Mouse (Mus musculus) hematopoietic stem cell, adult 5-6 weeks (primary cell): ENCODE measurements around the gene Vmn2r55. TPM values are rescaled to one million over a fixed set of nuclear protein-coding genes. Genes with fewer than 3 reads are reported as not detected.
"Not testable (repeated sequence)": the region's sequence is repeated elsewhere in the genome, so short reads cannot be mapped to it uniquely, and the experiment has no call there.

Experiments used
- ATAC-seq, 2 experiments: fragments of 125-278 bp in 1 of 2; replicated peaks in 1 of 2; 2 replicates each; pipeline ENCODE4 v1.8.0; 2016 to 2017; ENCODE audit warnings: inconsistent platforms in 2 of 2, mild to moderate bottlenecking in 2 of 2, moderate number of reproducible peaks in 2 of 2, low read depth in 1 of 2, moderate TSS enrichment in 1 of 2; ENCODE audit not compliant: low FRiP score in 2 of 2, poor library complexity in 2 of 2, severe bottlenecking in 2 of 2, insufficient read depth in 1 of 2, low TSS enrichment in 1 of 2
- total RNA-seq: library from RNA; stranded (forward); fragments of 172-1452, 232-1000 nt; gene quantifications from 2 replicates; pipeline ENCODE4 v1.2.3, GENCODE M21; 2017

Vmn2r55 gene
- not detected in 2 replicates for total RNA-seq

DNA sequence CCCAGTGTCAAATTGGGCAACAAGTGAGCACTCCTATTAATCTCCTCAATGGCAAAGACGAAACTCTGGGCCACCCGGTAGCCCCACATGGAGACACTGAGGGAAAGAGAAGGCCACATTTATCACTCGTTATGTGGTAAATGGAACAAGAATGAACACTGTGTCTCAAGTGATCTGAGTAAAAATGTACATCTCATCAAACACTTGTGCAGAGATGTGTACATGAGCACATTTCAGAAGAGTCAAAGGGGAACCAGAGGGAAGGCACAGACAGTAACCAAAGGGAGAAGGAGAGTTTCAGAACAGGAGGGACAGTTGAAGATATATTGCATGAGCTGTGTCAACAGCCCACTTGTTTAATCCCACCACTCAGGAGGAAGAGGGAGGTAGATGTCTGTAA lies at the start of gene Vmn2r55:
Vmn2r55 (minus strand) TSS at position 101 of the 400 bp plus-strand sequence.
- not testable (repeated sequence) for ATAC-seq

DNA sequence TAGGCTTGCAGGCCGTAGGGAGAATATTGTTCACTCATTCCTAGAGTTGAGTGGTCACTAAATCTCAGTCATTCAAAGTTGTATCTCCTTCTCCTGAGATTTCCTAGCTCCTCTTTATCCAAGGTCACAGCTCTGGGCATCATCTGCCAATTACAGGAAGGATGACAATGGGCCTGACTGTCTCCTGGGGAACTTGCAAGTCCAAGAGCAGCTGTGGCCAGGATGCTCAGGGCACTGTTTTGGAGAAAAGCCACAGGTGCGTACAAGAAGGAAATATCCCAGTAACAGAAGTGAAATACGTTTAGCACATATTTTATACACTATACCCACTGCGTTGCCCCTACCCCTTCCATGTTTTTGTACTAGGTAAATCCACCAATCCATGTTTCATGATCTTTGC lies 44.6 kb downstream of the Vmn2r55 start, which contains the start of gene Vmn2r54:
Vmn2r54 (minus strand) TSS at position 101 of the 400 bp plus-strand sequence.
- ATAC-seq: not testable (repeated sequence)

DNA sequence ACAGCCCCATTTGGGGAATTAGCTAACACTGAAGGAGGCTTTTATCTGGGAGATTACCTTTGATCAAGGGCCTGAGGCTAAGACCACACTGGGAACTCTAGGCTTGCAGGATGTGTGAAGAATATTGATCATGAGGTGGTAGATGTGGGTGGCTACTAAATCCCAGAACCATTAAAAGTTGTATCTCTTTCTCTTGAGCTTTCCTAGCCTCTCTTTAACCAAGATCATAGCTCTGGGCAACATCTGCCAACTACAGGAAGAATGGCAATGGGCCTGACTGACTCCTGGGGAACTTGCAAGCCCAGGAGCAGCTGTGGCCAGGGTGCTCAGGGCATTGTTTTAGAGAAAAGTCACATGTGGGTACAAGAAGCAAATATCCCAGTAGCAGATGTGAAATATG lies 76.1 kb downstream of the Vmn2r55 start, which contains the start of gene Vmn2r53:
Vmn2r53 (minus strand) TSS at position 101 of the 400 bp plus-strand sequence.
- ATAC-seq: no peak

Other genes starting within 250 kb of the Vmn2r55 start
- 18.0 and 22.2 TPM in 2 replicates for gene Zfp606, start 206.7 kb downstream of the Vmn2r55 start, total RNA-seq
- gene 2900092C05Rik, start 172.5 kb downstream of the Vmn2r55 start, total RNA-seq: not detected in 2 replicates
- gene Vmn2r53, start 76.2 kb downstream of the Vmn2r55 start, total RNA-seq: not detected in 2 replicates
- gene Vmn2r54, start 44.7 kb downstream of the Vmn2r55 start, total RNA-seq: not detected in 2 replicates
- gene Vmn2r56, start 50.0 kb upstream of the Vmn2r55 start, total RNA-seq: not detected in 2 replicates
- gene Zscan18, start 118.6 kb upstream of the Vmn2r55 start, total RNA-seq: 8.2 and 8.9 TPM in 2 replicates
- gene Zfp329, start 133.9 kb upstream of the Vmn2r55 start, total RNA-seq: 11.1 and 16.3 TPM in 2 replicates
- gene Zfp110, start 149.8 kb upstream of the Vmn2r55 start, total RNA-seq: 34.0 and 52.0 TPM in 2 replicates
- 5.3 and 6.4 TPM in 2 replicates for gene Zfp128, start 196.2 kb upstream of the Vmn2r55 start, total RNA-seq
- gene Zscan22, start 212.8 kb upstream of the Vmn2r55 start, total RNA-seq: 4.1 and 5.8 TPM in 2 replicates
- 1,183 and 1,501 TPM in 2 replicates for gene Rps5, start 237.3 kb upstream of the Vmn2r55 start, total RNA-seq
- 0.50 and 1.2 TPM in 2 replicates for gene Rnf225, start 242.4 kb upstream of the Vmn2r55 start, total RNA-seq